Mouse (Mus musculus) liver, adult 2 months (tissue): Measurements from ENCODE around the gene Cstf2.

Experiments used
- CTCF ChIP-seq: fragments of 200-500 bp; IDR thresholded peaks from 2 replicates; pipeline ENCODE4 v1.5.1; 2011; ENCODE audit warnings: low read depth, low read length, control low read depth
- POLR2A ChIP-seq: fragments of 200-500 bp; IDR thresholded peaks from 2 replicates; pipeline ENCODE4 v1.6.1; 2011; ENCODE audit warnings: low read length, control low read depth; ENCODE audit not compliant: insufficient read depth; ENCODE audit errors: extremely low read depth

GRCm38 (mm10) chrX:134102641-134103040, 43.7 kb downstream of the Cstf2 start:
- no peak for TF ChIP-seq POLR2A
- no peak for TF ChIP-seq CTCF
